Mouse (Mus musculus) right cerebral cortex, postnatal 10 days (tissue): ENCODE measurements around the gene Tgfbr3.

Experiments
- DNase-seq, 2 experiments: peaks; one replicate each; pipeline ENCODE4 v3.0.0; 2021; ENCODE audit warnings: low spot score in 2 of 2

The Tgfbr3 gene

DNA sequence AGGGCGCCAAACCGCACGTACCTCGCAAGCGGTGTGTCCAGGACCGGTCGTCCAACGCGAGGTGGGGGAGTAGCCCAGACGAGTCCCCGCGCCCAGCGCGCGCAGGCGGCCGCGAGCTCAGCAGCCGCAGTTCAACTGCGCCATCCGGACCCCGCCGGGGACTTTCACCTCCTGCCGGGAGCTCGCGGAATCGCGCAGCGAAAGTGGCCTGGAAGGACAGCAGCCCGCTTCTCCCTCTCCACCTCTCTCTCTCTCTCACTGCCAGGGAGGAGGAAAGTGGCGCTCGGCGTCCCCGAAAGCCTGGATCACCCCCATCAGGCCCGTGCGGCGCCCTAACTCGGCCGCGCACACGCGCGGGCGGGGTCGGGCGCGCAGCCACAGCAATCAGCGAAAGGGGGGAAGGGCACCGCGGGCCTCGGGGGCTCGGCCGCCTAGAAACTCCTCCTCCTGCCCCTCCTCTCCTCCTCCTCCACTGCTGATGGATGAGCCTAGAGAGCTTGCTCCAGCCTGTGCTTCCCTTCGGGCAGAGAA lies at the start of gene Tgfbr3:
TSS of gene Tgfbr3 (minus strand) at position 396 of the 531 bp plus-strand sequence.
- peak; percentile 77 to 82 for DNase-seq

- no peak for DNase-seq
Observed at GRCm38 (mm10) chr5:107330916-107331421, 41.5 kb upstream of the Tgfbr3 start, which contains the start of gene Brdt. TSS of gene Brdt (plus strand) at chr5:107331159.

GRCm38 (mm10) chr5:107320703-107321102 lies 31.3 kb upstream of the Tgfbr3 start:
- peak in 1 of 2 experiments; percentile 47 for DNase-seq

GRCm38 (mm10) chr5:107317141-107317540 lies 27.7 kb upstream of the Tgfbr3 start:
- DNase-seq = no peak

DNA sequence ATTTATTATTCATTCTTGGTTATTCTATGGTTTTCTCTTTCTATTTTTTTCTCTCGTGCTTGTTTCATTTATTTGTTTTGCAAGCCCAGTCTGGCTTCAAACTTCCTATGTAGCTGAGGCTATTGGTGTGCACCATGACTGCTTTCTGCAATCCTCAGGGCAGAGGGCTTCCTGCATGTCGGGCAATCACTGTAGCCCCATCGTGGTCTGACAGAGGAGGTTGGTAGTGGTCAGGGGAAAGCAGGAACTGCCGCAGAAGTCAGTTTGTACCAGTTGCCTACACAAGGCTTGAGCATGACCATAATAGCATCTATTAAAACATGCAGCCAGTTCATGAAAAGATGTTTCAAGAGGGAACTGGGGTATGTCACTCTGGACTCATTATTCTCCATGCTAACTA lies 18.0 kb upstream of the Tgfbr3 start:
- no peak for DNase-seq

GRCm38 (mm10) chr5:107304117-107304825 lies 14.8 kb upstream of the Tgfbr3 start:
- no peak for DNase-seq

GRCm38 (mm10) chr5:107303350-107303861 lies 14.0 kb upstream of the Tgfbr3 start:
- DNase-seq = no peak

DNA sequence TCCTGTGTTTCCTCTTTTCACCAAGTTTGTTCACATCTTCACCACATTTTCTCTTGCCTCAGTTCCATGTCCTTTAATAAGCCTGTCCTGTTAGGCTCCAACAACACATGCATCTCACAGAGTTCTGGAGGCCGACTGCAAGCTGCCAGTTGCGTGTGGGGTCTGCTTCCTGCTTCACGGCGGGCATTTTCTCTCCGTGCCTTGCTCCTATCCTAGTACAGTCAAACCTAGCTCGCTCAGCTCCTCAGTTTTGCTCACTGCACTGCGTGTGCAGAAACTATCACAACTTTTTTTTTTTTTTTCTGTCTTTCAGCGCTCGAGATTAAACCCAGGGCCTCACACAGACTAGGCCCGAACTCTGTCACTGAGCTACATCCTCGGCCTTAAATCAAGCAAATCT lies 9.4 kb upstream of the Tgfbr3 start:
- no peak for DNase-seq

- DNase-seq = no peak
Observed at GRCm38 (mm10) chr5:107296512-107297322, 7.3 kb upstream of the Tgfbr3 start.

- DNase-seq = no peak
Observed at GRCm38 (mm10) chr5:107295817-107296511, 6.5 kb upstream of the Tgfbr3 start.

DNA sequence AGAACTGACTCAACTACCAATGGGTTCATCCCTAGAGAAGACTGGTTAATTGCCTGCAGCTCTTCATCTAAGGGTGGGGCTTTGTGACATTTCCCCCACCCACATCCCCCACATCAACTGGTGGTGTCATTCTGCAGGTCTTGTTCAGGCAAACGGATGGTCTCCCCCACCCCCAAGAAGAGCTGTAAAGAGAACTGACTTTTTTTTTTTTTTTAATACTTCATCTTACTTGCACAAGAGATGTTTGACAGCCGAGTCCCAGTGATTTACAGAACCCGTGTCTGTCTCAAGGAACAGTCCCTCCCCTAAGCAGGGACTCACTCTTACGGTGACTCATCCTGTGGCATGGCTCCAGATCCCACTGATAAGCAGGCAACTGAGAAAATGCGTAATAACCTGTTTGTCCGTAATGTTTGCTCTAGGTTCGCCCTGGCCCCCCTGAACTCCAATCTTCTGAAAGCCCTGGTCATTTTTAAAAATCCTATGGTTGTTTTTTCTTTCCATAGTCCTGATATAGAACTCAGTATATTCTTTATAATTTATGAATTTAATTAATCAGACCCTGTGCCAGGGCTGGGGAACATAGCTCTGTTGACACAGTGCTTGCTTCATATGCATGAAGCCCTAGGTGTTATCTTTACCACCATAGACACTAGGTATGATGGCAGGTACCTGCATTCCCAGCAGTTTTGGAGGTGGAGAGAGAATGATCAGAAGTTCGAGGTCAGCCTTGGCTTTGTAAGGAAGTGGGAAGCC lies 5.8 kb upstream of the Tgfbr3 start:
- no peak for DNase-seq

GRCm38 (mm10) chr5:107294041-107294440 lies 4.6 kb upstream of the Tgfbr3 start:
- DNase-seq = no peak

DNA sequence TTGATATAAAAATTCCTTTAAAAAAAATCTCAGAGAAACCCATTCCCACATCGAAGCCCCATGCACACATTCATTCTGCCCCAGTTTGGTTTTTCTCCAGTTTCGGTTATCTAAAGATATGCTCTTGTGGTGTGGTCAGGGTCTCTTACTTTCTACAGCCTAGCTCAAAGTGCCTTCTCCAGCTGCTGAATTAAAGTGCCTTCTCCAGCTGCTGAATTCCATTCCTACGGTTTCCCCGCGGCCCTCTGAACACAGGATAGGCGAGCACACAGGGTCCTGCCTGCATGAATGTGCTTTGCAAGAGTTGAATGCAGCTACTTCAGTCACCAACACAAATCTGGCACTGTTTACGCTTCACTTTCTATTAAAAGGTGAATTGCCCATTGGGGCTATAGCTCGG lies 557 bp upstream of the Tgfbr3 start:
- no peak for DNase-seq

GRCm38 (mm10) chr5:107288427-107289233 lies 799 bp downstream of the Tgfbr3 start:
- DNase-seq = peak; percentile 35 to 43

- no peak for DNase-seq
Observed at GRCm38 (mm10) chr5:107287908-107288267, 1.5 kb downstream of the Tgfbr3 start.

GRCm38 (mm10) chr5:107287254-107287907 lies 2.0 kb downstream of the Tgfbr3 start:
- peak in 1 of 2 experiments; percentile 74 for DNase-seq

- DNase-seq = no peak
Observed at GRCm38 (mm10) chr5:107285563-107285962, 3.9 kb downstream of the Tgfbr3 start.

GRCm38 (mm10) chr5:107283935-107284524 lies 5.4 kb downstream of the Tgfbr3 start:
- DNase-seq = no peak
